Mouse (Mus musculus) liver, embryonic 13.5 days (tissue): ENCODE data around the gene Chrna1. TPM values are rescaled to one million over a fixed set of nuclear protein-coding genes. Genes with fewer than 3 reads are reported as not detected.

Experiments
- ATAC-seq: fragments of 200-750 bp; cut with Nextera tagmentation; 2 replicates; pipeline ENCODE4 v1.8.0; 2017; ENCODE audit warnings: low read depth, mild to moderate bottlenecking, moderate number of reproducible peaks, moderate library complexity
- DNase-seq: peaks from one replicate; pipeline ENCODE4 v3.0.0; 2022
- H3K27ac ChIP-seq: fragments of 300-500 bp; sonication (generic); 2 replicates; pipeline ENCODE4 v1.5.1; 2015; ENCODE audit warnings: moderate library complexity, mild to moderate bottlenecking, inconsistent platforms
- H3K27me3 ChIP-seq: fragments of 300-500 bp; sonication (generic); 2 replicates; pipeline ENCODE4 v1.6.1; 2015; ENCODE audit warnings: mild to moderate bottlenecking, inconsistent platforms
- H3K36me3 ChIP-seq: fragments of 300-500 bp; sonication (generic); 2 replicates; pipeline ENCODE4 v1.6.1; 2015; ENCODE audit warnings: mild to moderate bottlenecking, inconsistent platforms
- H3K4me1 ChIP-seq: fragments of 300-500 bp; sonication (generic); replicated peaks from 2 replicates; pipeline ENCODE4 v1.6.1; 2015; ENCODE audit warnings: inconsistent platforms
- H3K4me2 ChIP-seq: fragments of 300-500 bp; sonication (generic); 2 replicates; pipeline ENCODE4 v1.6.1; 2015; ENCODE audit warnings: inconsistent platforms, mild to moderate bottlenecking, moderate library complexity
- H3K4me3 ChIP-seq: fragments of 300-500 bp; sonication (generic); replicated peaks from 2 replicates; pipeline ENCODE4 v1.5.1; 2015; ENCODE audit warnings: mild to moderate bottlenecking, inconsistent platforms
- H3K9ac ChIP-seq: fragments of 300-500 bp; sonication (generic); 2 replicates; pipeline ENCODE4 v1.6.1; 2015; ENCODE audit warnings: mild to moderate bottlenecking, inconsistent platforms
- H3K9me3 ChIP-seq: fragments of 300-500 bp; sonication (generic); replicated peaks from 2 replicates; pipeline ENCODE4 v1.6.1; 2016; ENCODE audit warnings: inconsistent platforms
- WGBS: fragments of 180-500 bp; shearing (Covaris S2); methylation state at CpG from one replicate; pipeline ENCODE4 v1.1.7; 2015; ENCODE audit not compliant: insufficient replicate concordance; 5-methylcytosine and 5-hydroxymethylcytosine counted together
- polyA plus RNA-seq: library from polyadenylated mRNA; unstranded; fragments of >200 nt; fragmentation: Nextera tagmentation; extraction: Ambion mirVana; gene quantifications from 2 replicates; pipeline ENCODE4 v1.2.1, GENCODE M21; 2015

Gene Chrna1
- polyA plus RNA-seq, 1 experiment from 2014 or later: 0.44 TPM

DNA sequence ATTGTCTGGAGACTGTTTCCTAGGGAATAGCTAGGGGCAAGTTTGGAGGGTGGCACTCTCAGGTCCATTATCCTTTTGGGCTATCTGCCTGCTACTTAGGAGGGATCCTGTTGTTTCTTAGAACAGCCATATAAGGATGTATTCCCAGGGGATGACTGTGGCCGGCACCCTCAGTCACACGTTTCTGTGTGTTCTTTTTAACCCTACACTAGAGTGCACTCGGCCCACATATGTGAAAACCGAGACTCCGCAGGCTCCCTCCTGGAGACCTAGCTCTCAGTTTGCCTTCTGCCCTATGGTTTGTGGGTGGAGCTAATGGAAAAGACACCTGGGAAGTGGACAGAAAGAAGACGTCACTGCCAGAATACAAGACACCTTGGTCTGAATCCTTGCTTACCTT is 11.1 kb upstream of the Chrna1 start:
- Histone ChIP-seq H3K4me3 (no peak overlapping the region), H3K9ac (no peak overlapping the region), H3K4me2 (no peak overlapping the region), H3K36me3 (no peaks in the 10 kb centered on the region), H3K27me3 (peaks cover 4% of the 10 kb centered on the region), H3K27ac (no peak overlapping the region), H3K4me1 (no peaks in the 10 kb centered on the region), H3K9me3 (no peaks in the 10 kb centered on the region)
- no peak for DNase-seq
- ATAC-seq: no peak
- WGBS: 52% methylated on average over 6 of the region's 6 CpGs

DNA sequence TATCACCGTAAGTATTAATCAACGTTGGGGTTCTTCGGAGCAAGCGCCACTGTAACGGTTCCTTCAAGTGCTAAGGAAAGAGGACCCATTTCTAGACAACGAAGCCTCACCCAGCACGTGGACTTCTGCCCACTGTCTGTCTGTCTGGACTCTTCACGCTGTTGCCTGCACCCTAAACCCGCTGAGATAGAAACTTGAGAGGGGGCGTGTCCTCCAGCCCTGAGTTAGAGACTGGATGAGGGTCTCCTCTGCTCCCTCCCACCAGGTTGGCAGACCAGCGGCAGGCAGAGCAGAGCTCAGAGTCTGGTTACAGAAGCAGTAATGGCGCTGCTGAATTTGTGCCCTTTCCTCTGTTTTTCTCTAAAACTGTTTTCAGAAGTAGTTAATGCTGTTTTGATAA is 10.0 kb upstream of the Chrna1 start:
- H3K4me2 ChIP-seq: 0 out of 2 replicates have a peak overlapping the region, but pooled peaks have one; percentile 12
- H3K4me3 ChIP-seq: no peak overlapping the region
- 15% methylated on average over 12 of the region's 12 CpGs for WGBS

GRCm38 (mm10) chr2:73588951-73589350 is 8.8 kb upstream of the Chrna1 start:
- Histone ChIP-seq H3K9ac (no peak overlapping the region), H3K36me3 (no peaks in the 10 kb centered on the region), H3K27me3 (peaks cover 6% of the 10 kb centered on the region), H3K27ac (no peak overlapping the region), H3K4me3 (no peak overlapping the region), H3K9me3 (no peaks in the 10 kb centered on the region), H3K4me1 (peaks cover 7% of the 10 kb centered on the region; the same call in 1 of the 2 replicates), H3K4me2 (no peak overlapping the region)
- WGBS: 51% methylated on average over 2 of the region's 2 CpGs
- DNase-seq (no peak), ATAC-seq (no peak)

More for the DNA sequence above, 10.0 kb upstream of the Chrna1 start:
- ATAC-seq: no peak
- H3K9me3 ChIP-seq: no peaks in the 10 kb centered on the region
- H3K9ac ChIP-seq: no peak overlapping the region
- peaks cover 6% of the 10 kb centered on the region for H3K27me3 ChIP-seq
- no peaks in the 10 kb centered on the region for H3K36me3 ChIP-seq
- H3K4me1 ChIP-seq: 0 out of 2 replicates have a peak, but pooled peaks cover 4% of the 10 kb centered on the region
- no peak for DNase-seq
- H3K27ac ChIP-seq: no peak overlapping the region

- H3K9ac ChIP-seq: no peak overlapping the region
- no peaks in the 10 kb centered on the region for H3K36me3 ChIP-seq
- H3K4me3 ChIP-seq: no peak overlapping the region
- H3K9me3 ChIP-seq: no peaks in the 10 kb centered on the region
- ATAC-seq (no peak), DNase-seq (no peak)
- peaks cover 6% of the 10 kb centered on the region for H3K27me3 ChIP-seq
- no peak overlapping the region for H3K4me2 ChIP-seq
- H3K4me1 ChIP-seq: peaks cover 7% of the 10 kb centered on the region; the same call in 1 of the 2 replicates
- 53% methylated on average over 4 of the region's 4 CpGs for WGBS
- H3K27ac ChIP-seq: no peak overlapping the region
Observed at GRCm38 (mm10) chr2:73587109-73587506, 7.0 kb upstream of the Chrna1 start.

DNA sequence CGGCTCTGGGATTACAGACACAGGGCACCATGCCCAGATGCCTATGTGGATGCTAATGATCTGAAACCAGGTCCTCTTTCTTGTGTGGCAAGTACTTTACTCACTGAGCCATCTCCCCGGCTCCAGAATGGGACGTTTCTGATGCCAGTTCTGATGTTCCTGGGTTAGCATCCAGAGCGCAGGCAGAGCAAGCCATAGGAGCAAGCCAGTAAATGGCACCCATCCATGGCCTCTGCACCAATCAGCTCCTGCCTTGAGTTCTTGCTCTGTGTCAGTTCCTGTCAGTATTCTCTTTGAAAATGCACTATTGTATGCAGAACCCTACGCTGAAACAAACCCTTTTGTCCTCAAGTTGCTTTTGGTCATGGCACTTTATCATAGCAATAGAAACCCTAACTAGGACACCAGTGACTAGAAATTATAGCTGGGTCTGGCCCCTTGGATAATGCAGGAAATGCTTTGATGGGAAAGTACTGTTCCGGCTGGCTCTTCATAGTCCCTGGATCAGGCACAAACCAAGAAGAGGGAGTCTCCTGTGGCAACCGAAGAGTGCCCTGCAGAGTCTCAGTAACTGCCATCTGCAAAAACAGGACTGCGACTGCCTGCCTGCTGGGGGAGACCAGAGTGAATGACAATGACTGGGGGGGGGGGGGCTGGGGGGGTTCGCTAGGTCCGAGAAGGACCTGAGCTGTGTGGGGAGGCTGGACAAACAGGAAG is 6.4 kb upstream of the Chrna1 start:
- H3K9me3 ChIP-seq: no peaks in the 10 kb centered on the region
- no peak overlapping the region for H3K27ac ChIP-seq
- ATAC-seq (no peak), DNase-seq (no peak)
- no peak overlapping the region for H3K4me3 ChIP-seq
- peaks cover 7% of the 10 kb centered on the region; the same call in 1 of the 2 replicates for H3K4me1 ChIP-seq
- peaks cover 6% of the 10 kb centered on the region for H3K27me3 ChIP-seq
- no peak overlapping the region for H3K9ac ChIP-seq
- no peaks in the 10 kb centered on the region for H3K36me3 ChIP-seq
- 52% methylated on average over 10 of the region's 10 CpGs for WGBS
- no peak overlapping the region for H3K4me2 ChIP-seq

- H3K9ac ChIP-seq: peak overlapping the region; percentile 38; the same call in 1 of the 2 replicates
- no peak overlapping the region for H3K27ac ChIP-seq
- peaks cover 6% of the 10 kb centered on the region for H3K27me3 ChIP-seq
- whole genome bisulfite sequencing: 17% methylated on average over 12 of the region's 12 CpGs
- H3K4me3 ChIP-seq: peak overlapping the region; percentile 52
- peak overlapping the region; percentile 67 for H3K4me2 ChIP-seq
- H3K9me3 ChIP-seq: no peaks in the 10 kb centered on the region
- ATAC-seq (no peak), DNase-seq (no peak)
- H3K36me3 ChIP-seq: no peaks in the 10 kb centered on the region
- H3K4me1 ChIP-seq: peaks cover 7% of the 10 kb centered on the region; the same call in 1 of the 2 replicates
Observed at GRCm38 (mm10) chr2:73585347-73585831, 5.3 kb upstream of the Chrna1 start.

DNA sequence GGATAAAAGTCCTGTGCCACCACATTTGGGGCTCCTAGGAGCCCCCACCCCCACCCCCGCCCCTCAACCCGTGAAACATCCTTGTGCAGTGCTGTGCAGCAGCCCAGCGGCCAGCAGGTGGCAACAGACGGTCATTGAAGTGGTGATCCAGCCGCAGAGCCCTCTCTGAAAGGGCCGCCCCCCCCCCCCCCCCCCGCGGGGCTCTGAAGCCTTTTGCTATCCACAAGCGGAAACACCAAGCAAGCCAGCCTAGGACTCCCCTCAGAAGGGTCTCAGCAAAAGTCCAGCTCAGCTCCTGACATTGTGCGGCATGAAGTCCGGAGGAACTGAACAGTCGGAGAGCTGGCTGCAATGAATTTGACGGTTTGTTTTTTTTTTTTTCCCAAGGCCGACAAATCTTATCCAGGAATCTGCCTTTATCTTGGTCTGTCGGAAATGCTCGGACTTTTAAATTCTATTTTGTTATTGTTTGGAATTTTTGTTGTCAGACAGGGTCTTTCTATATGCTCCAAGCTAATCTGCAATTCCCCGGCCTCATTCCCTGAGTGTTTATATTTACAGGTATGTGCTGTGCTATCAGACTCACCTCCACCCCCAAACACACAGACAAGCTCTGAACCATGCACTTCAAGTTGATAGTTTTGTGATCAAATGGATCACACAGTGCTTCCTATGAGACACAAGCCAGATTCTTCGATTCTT is 4.7 kb upstream of the Chrna1 start:
- H3K27ac ChIP-seq: no peak overlapping the region
- H3K27me3 ChIP-seq: peaks cover 6% of the 10 kb centered on the region
- WGBS: 2% methylated on average over 17 of the region's 18 CpGs
- DNase-seq (peak; percentile 39), ATAC-seq (0 out of 2 replicates have a peak, but pooled peaks have one; percentile 50)
- peak overlapping the region; percentile 52 for H3K4me3 ChIP-seq
- H3K4me2 ChIP-seq: peak overlapping the region; percentile 67
- peak overlapping the region; percentile 38; the same call in 1 of the 2 replicates for H3K9ac ChIP-seq
- H3K9me3 ChIP-seq: no peaks in the 10 kb centered on the region
- no peaks in the 10 kb centered on the region for H3K36me3 ChIP-seq
- H3K4me1 ChIP-seq: peaks cover 7% of the 10 kb centered on the region; the same call in 1 of the 2 replicates

DNA sequence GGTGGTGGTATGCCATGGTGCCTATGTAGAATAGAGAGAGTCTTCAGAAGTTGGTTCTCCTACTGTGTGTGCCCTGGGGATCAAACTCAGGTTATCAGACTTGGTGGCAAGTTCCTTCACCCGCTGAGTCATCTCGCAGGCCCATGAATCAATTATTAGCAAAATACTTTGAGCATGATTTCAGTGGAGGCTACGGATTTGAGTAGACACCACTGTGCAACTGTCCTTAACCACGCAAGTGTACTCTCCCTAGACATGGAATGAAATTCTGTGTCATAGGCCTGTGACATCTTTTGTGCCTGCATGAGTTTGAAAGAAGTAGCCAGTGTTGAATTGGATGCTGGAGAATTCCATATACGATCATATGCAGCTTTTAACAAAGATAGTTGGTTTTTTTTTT is 582 bp upstream of the Chrna1 start:
- no peak for ATAC-seq

GRCm38 (mm10) chr2:73579168-73579567 is 970 bp downstream of the Chrna1 start:
- no peak overlapping the region for H3K9ac ChIP-seq
- no peak overlapping the region for H3K4me2 ChIP-seq
- H3K27me3 ChIP-seq: no peaks in the 10 kb centered on the region
- 40% methylated on average over 5 of the region's 5 CpGs for WGBS
- no peaks in the 10 kb centered on the region for H3K36me3 ChIP-seq
- DNase-seq (no peak), ATAC-seq (no peak)
- H3K4me3 ChIP-seq: no peak overlapping the region
- H3K4me1 ChIP-seq: no peaks in the 10 kb centered on the region
- H3K27ac ChIP-seq: no peak overlapping the region
- H3K9me3 ChIP-seq: no peaks in the 10 kb centered on the region

More for the DNA sequence above, 582 bp upstream of the Chrna1 start:
- no peaks in the 10 kb centered on the region for H3K9me3 ChIP-seq
- peaks cover 7% of the 10 kb centered on the region; the same call in 1 of the 2 replicates for H3K4me1 ChIP-seq
- H3K4me2 ChIP-seq: no peak overlapping the region
- no peaks in the 10 kb centered on the region for H3K27me3 ChIP-seq
- no peak overlapping the region for H3K9ac ChIP-seq
- 77% methylated on average over 5 of the region's 5 CpGs for WGBS
- H3K4me3 ChIP-seq: no peak overlapping the region
- no peak overlapping the region for H3K27ac ChIP-seq
- DNase-seq: no peak
- no peaks in the 10 kb centered on the region for H3K36me3 ChIP-seq

DNA sequence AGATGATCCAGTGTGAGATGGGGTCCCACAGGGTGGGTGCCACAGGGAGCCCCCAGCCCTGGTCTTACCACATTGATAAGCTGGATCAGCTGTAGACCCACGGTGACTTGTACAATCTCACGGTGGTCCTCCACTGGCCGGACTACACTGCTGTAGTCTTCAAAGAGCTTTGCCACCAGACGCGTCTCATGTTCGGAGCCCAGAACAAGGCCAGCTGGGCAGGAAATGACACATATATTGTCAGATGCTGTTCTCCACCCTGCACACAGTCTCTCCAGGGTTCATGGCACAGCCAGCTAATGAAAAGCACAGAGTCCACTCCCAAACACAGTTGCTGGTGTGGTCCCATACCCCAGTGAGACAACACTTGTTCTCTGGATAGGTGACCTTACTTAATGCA is 5.7 kb downstream of the Chrna1 start:
- no peaks in the 10 kb centered on the region for H3K36me3 ChIP-seq
- no peak overlapping the region for H3K9ac ChIP-seq
- 76% methylated on average over 6 of the region's 6 CpGs for WGBS
- no peaks in the 10 kb centered on the region for H3K4me1 ChIP-seq
- ATAC-seq (no peak), DNase-seq (no peak)
- no peak overlapping the region for H3K4me2 ChIP-seq
- no peak overlapping the region for H3K27ac ChIP-seq
- H3K4me3 ChIP-seq: no peak overlapping the region
- H3K27me3 ChIP-seq: no peaks in the 10 kb centered on the region; the same call in 1 of the 2 replicates
- H3K9me3 ChIP-seq: no peaks in the 10 kb centered on the region

GRCm38 (mm10) chr2:73573556-73573955 is 6.6 kb downstream of the Chrna1 start:
- Histone ChIP-seq H3K4me1 (no peaks in the 10 kb centered on the region), H3K9me3 (no peaks in the 10 kb centered on the region), H3K9ac (no peak overlapping the region), H3K4me3 (no peak overlapping the region), H3K4me2 (no peak overlapping the region), H3K36me3 (no peaks in the 10 kb centered on the region), H3K27ac (no peak overlapping the region), H3K27me3 (no peaks in the 10 kb centered on the region; the same call in 1 of the 2 replicates)
- 65% methylated on average over 4 of the region's 4 CpGs for WGBS
- DNase-seq (no peak), ATAC-seq (no peak)
